Mouse (Mus musculus) forebrain, embryonic 13.5 days (tissue): ENCODE measurements around the gene Gab1. TPM values are rescaled to one million over a fixed set of nuclear protein-coding genes. Genes with fewer than 3 reads are reported as not detected.
A peak's percentile ranks its signal among the peaks of the same experiment; 100 is the strongest.

Experiments
- ATAC-seq: fragments of 200-750 bp; cut with Nextera tagmentation; 2 replicates; pipeline ENCODE4 v1.8.0; 2017
- H3K27ac ChIP-seq: fragments of 300-500 bp; sonication (generic); 2 replicates; pipeline ENCODE4 v1.5.1; 2015; ENCODE audit warnings: inconsistent platforms, mild to moderate bottlenecking, moderate library complexity
- H3K27me3 ChIP-seq: fragments of 300-500 bp; sonication (generic); 2 replicates; pipeline ENCODE4 v1.6.1; 2015; ENCODE audit warnings: mild to moderate bottlenecking, inconsistent platforms
- H3K36me3 ChIP-seq: fragments of 300-500 bp; sonication (generic); 2 replicates; pipeline ENCODE4 v1.6.1; 2015; ENCODE audit warnings: mild to moderate bottlenecking, inconsistent platforms; ENCODE audit not compliant: poor library complexity, severe bottlenecking
- H3K4me1 ChIP-seq: fragments of 300-500 bp; sonication (generic); 2 replicates; pipeline ENCODE4 v1.6.1; 2015; ENCODE audit warnings: inconsistent platforms
- H3K4me2 ChIP-seq: fragments of 300-500 bp; sonication (generic); 2 replicates; pipeline ENCODE4 v1.6.1; 2015; ENCODE audit warnings: inconsistent platforms, mild to moderate bottlenecking, moderate library complexity
- H3K4me3 ChIP-seq: fragments of 300-500 bp; sonication (generic); 2 replicates; pipeline ENCODE4 v1.5.1; 2015; ENCODE audit warnings: mild to moderate bottlenecking, inconsistent platforms
- H3K9ac ChIP-seq: fragments of 300-500 bp; sonication (generic); 2 replicates; pipeline ENCODE4 v1.6.1; 2015; ENCODE audit warnings: mild to moderate bottlenecking, inconsistent platforms
- H3K9me3 ChIP-seq: fragments of 300-500 bp; sonication (generic); replicated peaks from 2 replicates; pipeline ENCODE4 v1.6.1; 2016; ENCODE audit warnings: inconsistent platforms
- WGBS: fragments of 180-500 bp; shearing (Covaris S2); methylation state at CpG from one replicate; pipeline ENCODE4 v1.1.7; 2015; 5-methylcytosine and 5-hydroxymethylcytosine counted together
- polyA plus RNA-seq: library from polyadenylated mRNA; unstranded; fragments of >200 nt; fragmentation: Nextera tagmentation; extraction: Ambion mirVana; gene quantifications from 2 replicates; pipeline ENCODE4 v1.2.1, GENCODE M21; 2015

Gene Gab1
- polyA plus RNA-seq, 1 experiment from 2014 or later = 10.8 TPM

DNA sequence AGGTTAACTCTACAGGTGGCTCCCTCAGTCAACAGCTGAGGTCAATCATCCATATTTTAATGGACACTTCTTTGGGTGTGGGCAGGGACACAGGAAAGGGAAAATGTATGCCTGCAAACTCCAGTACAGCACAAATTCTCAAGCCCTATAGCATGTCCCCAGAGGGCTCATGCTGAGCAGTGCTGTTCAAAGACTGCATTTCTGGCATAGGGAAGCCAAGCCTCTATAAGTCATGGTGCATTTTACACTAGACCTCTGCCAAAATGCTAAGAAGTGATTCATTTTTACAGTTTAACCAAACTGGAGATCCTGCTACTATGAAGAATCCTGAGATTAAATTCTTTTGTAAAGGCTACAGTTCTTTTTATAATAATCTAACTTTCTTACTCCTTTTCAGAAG lies 47.8 kb downstream of the Gab1 start:
- H3K4me1 ChIP-seq = peaks cover 26% of the 10 kb centered on the region
- H3K4me2 ChIP-seq = no peak overlapping the region
- H3K9me3 ChIP-seq = no peaks in the 10 kb centered on the region
- no peak overlapping the region for H3K9ac ChIP-seq
- no peak for ATAC-seq
- no peaks in the 10 kb centered on the region for H3K36me3 ChIP-seq
- no peaks in the 10 kb centered on the region for H3K27me3 ChIP-seq
- H3K4me3 ChIP-seq = no peak overlapping the region
- no peak overlapping the region for H3K27ac ChIP-seq

DNA sequence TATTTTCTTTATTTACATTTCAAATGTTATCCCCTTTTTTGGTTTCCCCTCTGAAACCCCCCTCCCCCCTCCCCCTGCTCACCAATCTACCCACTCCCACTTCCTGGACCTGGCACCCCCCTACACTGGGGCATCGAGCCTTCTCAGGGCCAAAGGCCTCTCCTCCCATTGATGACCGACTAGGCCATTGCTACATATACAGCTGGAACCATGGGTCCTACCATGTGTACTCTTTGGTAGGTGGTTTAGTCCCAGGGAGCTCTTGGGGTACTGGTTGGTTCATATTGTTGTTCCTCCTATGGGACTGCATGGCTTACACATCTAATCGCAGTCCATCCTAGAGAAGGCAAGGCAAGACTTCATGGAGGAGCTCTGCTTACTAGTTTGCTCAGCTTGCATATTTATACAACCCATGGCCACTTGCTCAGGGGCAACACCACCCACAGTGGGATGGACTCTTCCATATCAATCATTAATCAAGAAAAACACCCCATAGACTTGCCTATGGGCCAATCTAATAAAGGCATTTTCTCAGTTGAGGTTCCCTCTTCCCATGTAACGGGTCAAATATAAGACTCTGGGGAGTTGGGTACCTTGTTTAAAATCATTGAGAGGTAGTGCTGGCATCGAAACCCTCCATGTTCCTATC lies 48.3 kb downstream of the Gab1 start:
- ATAC-seq = no peak

DNA sequence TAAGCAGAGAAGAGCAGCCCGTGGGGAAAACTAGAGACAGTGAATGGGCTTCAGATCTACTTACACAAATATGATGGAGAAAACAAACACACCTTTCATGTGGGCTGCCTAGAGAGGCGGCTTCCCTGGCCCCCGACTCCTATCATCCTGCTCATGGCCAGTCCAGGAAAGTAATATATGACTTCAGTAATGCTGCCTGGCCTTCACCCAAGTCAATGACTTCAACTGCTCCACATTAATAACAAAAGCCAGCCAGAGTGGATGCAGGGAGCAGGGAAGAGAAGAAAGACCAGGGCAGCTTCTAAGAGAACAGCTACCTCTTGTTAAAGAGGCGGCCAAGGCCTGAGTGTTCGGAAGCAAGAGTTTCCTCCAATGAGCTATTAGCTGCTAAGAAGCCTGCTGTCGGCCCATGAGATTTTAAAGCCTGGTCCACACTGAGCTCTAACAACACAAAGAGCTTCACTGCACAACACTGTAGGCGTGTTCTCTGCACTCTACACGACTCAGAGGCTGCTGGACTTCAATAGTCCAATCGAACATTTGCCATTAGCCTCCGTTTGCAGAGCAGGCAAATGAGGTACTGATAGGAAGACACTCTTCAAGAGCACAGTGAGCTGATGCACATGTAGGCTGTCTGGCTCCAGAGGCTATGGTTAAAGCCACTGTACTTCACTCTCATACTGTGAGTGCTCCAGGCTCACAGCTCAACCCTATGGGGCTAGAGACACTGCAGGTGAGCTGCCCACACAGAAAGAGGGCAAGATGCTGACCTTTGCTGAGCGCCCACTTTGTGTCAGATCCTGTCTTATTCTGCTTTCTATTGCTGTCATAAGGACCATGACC lies 49.4 kb downstream of the Gab1 start:
- Histone ChIP-seq H3K4me2 (peak overlapping the region; percentile 27), H3K9ac (no peak overlapping the region), H3K27ac (peak overlapping the region; percentile 78), H3K4me3 (no peak overlapping the region), H3K4me1 (peaks cover 35% of the 10 kb centered on the region), H3K27me3 (no peaks in the 10 kb centered on the region), H3K9me3 (no peaks in the 10 kb centered on the region), H3K36me3 (no peaks in the 10 kb centered on the region)
- ATAC-seq = peak; percentile 63
- WGBS = 54% methylated on average over 11 of the region's 11 CpGs

More for the DNA sequence above, 48.3 kb downstream of the Gab1 start:
- no peaks in the 10 kb centered on the region for H3K36me3 ChIP-seq
- H3K4me2 ChIP-seq = no peak overlapping the region
- H3K9ac ChIP-seq = no peak overlapping the region
- peaks cover 28% of the 10 kb centered on the region for H3K4me1 ChIP-seq
- H3K4me3 ChIP-seq = no peak overlapping the region
- 98% methylated on average over 5 of the region's 5 CpGs for WGBS
- H3K27ac ChIP-seq = no peak overlapping the region
- no peaks in the 10 kb centered on the region for H3K27me3 ChIP-seq
- no peaks in the 10 kb centered on the region for H3K9me3 ChIP-seq

DNA sequence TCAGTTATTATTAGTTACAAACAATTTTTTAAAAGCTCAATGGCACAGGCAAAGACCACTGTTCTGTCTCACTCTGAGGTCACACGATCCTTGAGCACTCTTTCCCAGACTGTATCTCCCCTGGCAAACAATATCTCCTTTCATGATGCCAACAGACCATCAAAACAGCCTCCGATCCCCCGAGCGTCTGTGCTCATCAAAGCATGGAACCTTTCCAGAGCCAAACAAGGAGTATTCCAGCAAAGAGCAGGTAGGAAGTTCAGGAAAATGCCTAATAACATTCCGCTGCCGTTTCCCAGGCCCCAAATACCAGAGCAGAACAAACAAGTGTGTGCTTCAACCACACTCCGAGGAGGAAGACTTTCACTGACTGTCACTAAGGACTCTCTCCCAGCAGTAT lies 50.2 kb downstream of the Gab1 start:
- H3K9me3 ChIP-seq = no peaks in the 10 kb centered on the region
- peak overlapping the region; percentile 27 for H3K4me2 ChIP-seq
- H3K36me3 ChIP-seq = no peaks in the 10 kb centered on the region
- no peak; the same call in 1 of the 2 replicates for ATAC-seq
- H3K4me1 ChIP-seq = peaks cover 38% of the 10 kb centered on the region
- no peaks in the 10 kb centered on the region for H3K27me3 ChIP-seq
- no peak overlapping the region for H3K4me3 ChIP-seq
- WGBS = 46% methylated on average over 7 of the region's 7 CpGs
- no peak overlapping the region for H3K9ac ChIP-seq
- peak overlapping the region; percentile 78 for H3K27ac ChIP-seq

DNA sequence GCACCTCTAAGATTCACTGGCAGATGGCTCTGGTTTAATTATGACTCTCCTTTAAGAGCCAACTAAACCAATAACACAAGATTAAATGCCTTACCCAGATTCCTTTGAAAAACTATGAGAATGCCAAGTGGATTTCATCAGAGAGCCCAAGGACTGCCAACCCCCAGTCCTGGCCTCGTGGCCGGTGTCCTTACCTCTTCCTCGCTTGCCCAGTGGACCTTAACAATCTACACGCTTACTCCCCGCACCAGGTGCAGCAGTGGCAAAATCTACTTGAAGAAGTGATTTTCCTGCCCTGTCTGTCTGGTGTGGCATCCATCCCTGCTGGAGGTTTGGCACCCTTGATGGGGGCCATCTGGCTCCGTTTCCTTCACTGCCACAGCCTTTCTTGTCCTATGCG lies 53.3 kb downstream of the Gab1 start:
- Histone ChIP-seq H3K4me3 (no peak overlapping the region), H3K36me3 (no peaks in the 10 kb centered on the region), H3K27ac (no peak overlapping the region), H3K27me3 (no peaks in the 10 kb centered on the region), H3K4me2 (no peak overlapping the region), H3K9me3 (no peaks in the 10 kb centered on the region), H3K9ac (no peak overlapping the region), H3K4me1 (peaks cover 54% of the 10 kb centered on the region)
- WGBS = 87% methylated on average over 7 of the region's 7 CpGs
- ATAC-seq = no peak

DNA sequence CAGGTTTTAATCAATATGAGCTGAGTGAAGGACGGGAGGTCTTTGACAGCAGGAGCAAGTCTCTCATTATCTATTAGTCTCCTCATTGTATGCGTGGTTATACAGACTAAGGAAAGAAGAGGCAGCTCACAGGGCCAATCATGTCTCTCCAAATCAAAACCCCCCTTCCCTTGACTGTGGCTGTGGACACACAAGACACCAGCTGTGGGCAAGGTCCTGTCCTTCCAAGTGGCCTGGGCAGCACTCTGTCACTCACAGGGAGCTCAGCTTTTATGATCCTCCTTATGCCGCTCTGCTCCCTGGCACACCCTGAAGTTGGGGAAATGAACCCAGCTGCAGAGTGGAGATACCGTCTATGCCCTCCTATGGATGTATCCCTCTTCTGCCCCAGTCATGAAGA lies 55.2 kb downstream of the Gab1 start:
- Histone ChIP-seq H3K27me3 (no peaks in the 10 kb centered on the region), H3K4me1 (peaks cover 42% of the 10 kb centered on the region), H3K4me3 (no peak overlapping the region), H3K9me3 (no peaks in the 10 kb centered on the region), H3K36me3 (no peaks in the 10 kb centered on the region), H3K27ac (0 out of 2 replicates have a peak overlapping the region, but pooled peaks have one; percentile 6), H3K9ac (no peak overlapping the region; the same call in 1 of the 2 replicates), H3K4me2 (no peak overlapping the region)
- 0 out of 2 replicates have a peak, but pooled peaks have one; percentile 22 for ATAC-seq
- 68% methylated on average over 4 of the region's 4 CpGs for WGBS

DNA sequence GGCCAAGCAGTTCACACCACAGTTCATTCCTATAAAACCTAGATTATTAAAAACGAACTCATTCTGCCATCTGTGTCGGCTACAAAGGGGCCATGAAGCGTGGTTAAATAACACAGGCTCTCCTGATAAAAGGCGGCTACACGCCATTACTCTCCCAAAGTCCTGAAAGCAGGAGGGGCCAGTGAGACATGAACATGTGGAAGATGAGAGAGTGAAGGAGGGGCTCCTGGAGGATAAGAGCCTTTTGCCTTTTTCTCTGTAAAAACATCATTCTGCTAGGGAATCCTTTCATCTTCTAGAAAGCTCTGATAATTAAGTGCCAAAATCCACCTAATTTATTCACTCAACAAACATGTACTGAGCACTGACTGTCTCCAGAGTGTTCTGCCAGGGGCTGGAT lies 55.9 kb downstream of the Gab1 start:
- WGBS = 37% methylated on average over 5 of the region's 5 CpGs
- ATAC-seq = no peak
- no peak overlapping the region for H3K4me3 ChIP-seq
- H3K27ac ChIP-seq = no peak overlapping the region
- no peaks in the 10 kb centered on the region for H3K36me3 ChIP-seq
- H3K27me3 ChIP-seq = no peaks in the 10 kb centered on the region
- no peaks in the 10 kb centered on the region for H3K9me3 ChIP-seq
- H3K4me2 ChIP-seq = no peak overlapping the region
- H3K4me1 ChIP-seq = peaks cover 38% of the 10 kb centered on the region
- no peak overlapping the region for H3K9ac ChIP-seq

DNA sequence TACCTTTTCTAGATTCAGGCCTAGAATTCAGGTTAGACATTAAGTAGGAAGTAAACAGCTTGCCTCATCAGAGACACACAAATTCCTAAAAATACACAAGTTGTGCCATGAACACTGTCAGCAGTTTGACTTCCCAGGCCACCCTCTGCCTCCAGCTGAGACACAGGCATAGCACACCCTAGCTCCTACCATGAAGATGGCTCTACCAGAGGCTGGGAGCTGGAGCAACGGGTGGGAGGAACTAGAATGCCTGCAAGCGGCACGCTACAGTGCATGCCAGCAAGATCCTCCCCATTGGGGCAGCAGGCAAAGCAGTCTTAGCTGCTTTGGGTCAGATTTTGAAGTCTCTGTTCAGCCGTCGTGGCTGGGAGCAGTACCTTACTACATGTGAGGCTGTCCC lies 57.1 kb downstream of the Gab1 start:
- H3K27ac ChIP-seq = peak overlapping the region; percentile 6; the same call in 1 of the 2 replicates
- peaks cover 38% of the 10 kb centered on the region for H3K4me1 ChIP-seq
- H3K36me3 ChIP-seq = no peaks in the 10 kb centered on the region
- no peaks in the 10 kb centered on the region for H3K9me3 ChIP-seq
- no peak for ATAC-seq
- no peak overlapping the region for H3K9ac ChIP-seq
- no peaks in the 10 kb centered on the region for H3K27me3 ChIP-seq
- H3K4me2 ChIP-seq = no peak overlapping the region
- H3K4me3 ChIP-seq = no peak overlapping the region
- 78% methylated on average over 5 of the region's 5 CpGs for WGBS

DNA sequence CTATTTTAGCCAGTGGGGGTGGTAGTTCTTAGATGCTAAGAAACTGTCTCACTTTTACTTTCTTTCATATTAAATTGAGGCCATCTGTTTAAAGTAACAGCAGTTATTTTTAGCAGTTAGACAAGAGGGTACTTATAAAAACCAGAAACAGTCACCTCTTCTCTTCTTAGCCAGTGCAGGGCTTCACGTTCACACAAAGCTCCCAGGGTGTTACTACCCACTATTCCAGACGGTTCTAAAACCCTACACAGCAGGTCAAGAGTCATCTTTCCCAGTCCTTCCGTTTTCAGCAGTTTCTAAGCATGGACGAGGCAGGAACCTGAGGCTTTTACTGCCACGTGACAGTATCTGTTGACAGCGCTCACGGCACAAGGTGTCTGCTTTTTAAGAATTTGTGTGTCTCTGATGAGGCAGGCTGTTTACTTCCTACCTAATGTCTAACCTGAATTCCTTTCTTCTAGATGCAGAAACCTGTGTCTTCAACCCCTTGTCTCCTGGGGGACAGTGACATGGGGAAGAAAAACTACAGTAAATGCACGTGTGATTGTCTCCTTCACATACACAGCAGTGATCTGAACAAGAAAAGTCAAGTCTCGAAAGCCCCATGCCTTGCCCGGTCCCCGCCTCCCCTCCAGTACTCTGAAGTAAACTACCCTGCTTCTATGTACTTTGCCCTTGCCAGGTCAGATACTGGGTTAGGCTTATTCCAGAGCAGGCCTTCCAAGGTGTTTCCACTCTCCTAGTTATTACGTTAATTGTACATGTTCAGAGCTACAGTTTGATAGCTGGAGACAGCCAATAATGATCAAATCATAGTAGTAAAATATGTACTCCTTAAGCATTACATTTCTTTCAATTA lies 58.7 kb downstream of the Gab1 start:
- 81% methylated on average over 12 of the region's 12 CpGs for WGBS

DNA sequence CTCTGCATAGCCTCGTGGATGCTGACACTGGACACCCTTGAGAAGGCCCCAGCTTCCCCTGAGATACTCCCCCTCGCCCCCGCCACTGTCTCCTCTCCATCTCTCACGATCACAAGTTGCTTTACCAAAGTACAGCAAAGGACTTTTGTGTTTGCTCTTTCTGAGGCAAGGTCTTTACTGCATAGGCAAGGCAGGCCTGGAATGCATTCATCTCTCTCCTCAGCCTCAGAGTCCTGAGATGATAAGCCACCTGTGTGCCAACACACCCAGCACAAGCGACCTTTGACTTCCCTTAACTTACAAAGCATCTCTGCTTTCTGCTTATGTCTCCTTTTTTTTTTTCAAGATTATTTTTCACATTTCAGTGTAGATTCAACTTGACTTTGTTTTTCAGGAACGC lies 61.3 kb downstream of the Gab1 start:
- no peak for ATAC-seq
- no peaks in the 10 kb centered on the region for H3K9me3 ChIP-seq
- no peaks in the 10 kb centered on the region for H3K27me3 ChIP-seq
- H3K4me3 ChIP-seq = no peak overlapping the region
- H3K9ac ChIP-seq = no peak overlapping the region
- H3K4me2 ChIP-seq = no peak overlapping the region
- no peaks in the 10 kb centered on the region for H3K36me3 ChIP-seq
- H3K4me1 ChIP-seq = peaks cover 24% of the 10 kb centered on the region
- WGBS = 82% methylated on average over 6 of the region's 6 CpGs
- H3K27ac ChIP-seq = no peak overlapping the region

More for the DNA sequence above, 58.7 kb downstream of the Gab1 start:
- Histone ChIP-seq H3K9ac (no peak overlapping the region), H3K27ac (no peak overlapping the region), H3K36me3 (no peaks in the 10 kb centered on the region), H3K4me3 (no peak overlapping the region), H3K4me2 (no peak overlapping the region), H3K27me3 (no peaks in the 10 kb centered on the region), H3K4me1 (peaks cover 28% of the 10 kb centered on the region), H3K9me3 (no peaks in the 10 kb centered on the region)
- ATAC-seq = no peak

DNA sequence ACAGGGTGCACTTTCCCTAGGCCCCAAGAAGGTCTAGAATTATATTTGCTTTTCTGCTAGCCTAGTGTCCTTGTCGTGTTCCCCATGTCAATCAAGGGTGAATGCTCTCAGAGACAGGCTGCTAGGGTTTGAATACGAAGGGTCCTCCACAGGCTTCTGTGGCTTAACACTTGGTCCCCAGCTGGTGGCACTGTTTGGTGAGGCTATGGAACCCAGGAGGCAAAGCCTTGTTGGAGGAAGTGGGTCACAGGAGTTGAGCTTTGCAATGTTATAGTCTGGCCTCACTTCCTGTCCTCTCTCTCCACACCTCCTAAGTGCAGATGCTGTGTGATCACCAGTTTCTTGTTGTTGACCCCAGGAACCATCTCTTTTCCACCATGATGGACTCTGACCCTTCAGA lies 63.3 kb downstream of the Gab1 start:
- H3K9me3 ChIP-seq = no peaks in the 10 kb centered on the region
- no peak overlapping the region for H3K9ac ChIP-seq
- H3K27me3 ChIP-seq = no peaks in the 10 kb centered on the region
- no peak overlapping the region for H3K27ac ChIP-seq
- H3K36me3 ChIP-seq = no peaks in the 10 kb centered on the region
- no peak for ATAC-seq
- 88% methylated on average over 2 of the region's 2 CpGs for WGBS
- no peak overlapping the region for H3K4me2 ChIP-seq
- H3K4me3 ChIP-seq = no peak overlapping the region
- H3K4me1 ChIP-seq = peaks cover 20% of the 10 kb centered on the region

DNA sequence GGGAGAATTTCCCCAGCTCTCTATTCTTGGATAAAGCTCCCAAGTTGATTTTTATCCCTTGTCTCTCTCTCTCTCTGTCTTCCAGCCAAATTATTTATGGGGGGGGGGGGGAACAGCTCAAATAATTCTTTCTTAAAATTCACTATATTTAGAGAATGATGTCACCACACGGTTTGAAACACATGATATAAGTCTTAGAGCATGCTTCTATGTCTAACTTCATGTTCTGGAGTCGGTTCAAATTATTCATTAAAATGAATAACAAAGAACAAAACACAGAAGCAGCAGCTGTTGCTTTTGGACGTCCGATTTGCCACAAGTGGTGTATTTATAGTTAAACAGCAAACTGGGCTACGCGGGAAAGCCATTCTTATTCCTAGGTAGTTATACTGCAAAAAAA lies 65.1 kb downstream of the Gab1 start:
- Histone ChIP-seq H3K9ac (no peak overlapping the region), H3K27me3 (no peaks in the 10 kb centered on the region), H3K27ac (peak overlapping the region; percentile 19; the same call in 1 of the 2 replicates), H3K4me2 (no peak overlapping the region), H3K4me1 (peaks cover 24% of the 10 kb centered on the region), H3K4me3 (no peak overlapping the region), H3K36me3 (no peaks in the 10 kb centered on the region), H3K9me3 (no peaks in the 10 kb centered on the region)
- no peak for ATAC-seq
- 69% methylated on average over 6 of the region's 6 CpGs for WGBS
